Mouse (Mus musculus) lung, embryonic 16.5 days (tissue): ENCODE data around the gene Capzb. TPM values are rescaled to one million over a fixed set of nuclear protein-coding genes. Genes with fewer than 3 reads are reported as not detected.
A peak's percentile ranks its signal among the peaks of the same experiment; 100 is the strongest.

Experiments used
- ATAC-seq: fragments of 200-750 bp; cut with Nextera tagmentation; 2 replicates; pipeline ENCODE4 v1.8.0; 2017; ENCODE audit warnings: low read depth, mild to moderate bottlenecking, moderate library complexity
- H3K27ac ChIP-seq: fragments of 300-500 bp; sonication (generic); 2 replicates; pipeline ENCODE4 v1.5.1; 2014; ENCODE audit warnings: mild to moderate bottlenecking, control low read depth, low read length
- H3K27me3 ChIP-seq: fragments of 300-500 bp; sonication (generic); 2 replicates; pipeline ENCODE4 v1.6.1; 2014; ENCODE audit warnings: low read depth, low read length, mixed read lengths; ENCODE audit not compliant: control insufficient read depth, insufficient read depth
- H3K36me3 ChIP-seq: fragments of 300-500 bp; sonication (generic); 2 replicates; pipeline ENCODE4 v1.6.1; 2014; ENCODE audit warnings: low read length; ENCODE audit not compliant: control insufficient read depth, insufficient read depth
- H3K4me1 ChIP-seq: fragments of 300-500 bp; sonication (generic); replicated peaks from 2 replicates; pipeline ENCODE4 v1.6.1; 2014; ENCODE audit warnings: low read length, mixed read lengths; ENCODE audit not compliant: control insufficient read depth, insufficient read depth
- H3K4me2 ChIP-seq: fragments of 300-500 bp; sonication (generic); 2 replicates; pipeline ENCODE4 v1.6.1; 2014; ENCODE audit warnings: low read depth, low read length, control low read depth
- H3K4me3 ChIP-seq: fragments of 300-500 bp; sonication (generic); 2 replicates; pipeline ENCODE4 v1.5.1; 2014; ENCODE audit warnings: mild to moderate bottlenecking, low read length, control low read depth
- H3K9ac ChIP-seq: fragments of 300-500 bp; sonication (generic); 2 replicates; pipeline ENCODE4 v1.6.1; 2014; ENCODE audit warnings: low read length, control low read depth
- H3K9me3 ChIP-seq: fragments of 300-500 bp; sonication (generic); 2 replicates; pipeline ENCODE4 v1.6.1; 2016; ENCODE audit warnings: low read length; ENCODE audit not compliant: control insufficient read depth
- WGBS: fragments of 180-500 bp; shearing (Covaris S2); extraction: QIAGEN DNeasy Blood & Tissue Kit; methylation state at CpG from one replicate; pipeline ENCODE4 v1.1.7; 2014; 5-methylcytosine and 5-hydroxymethylcytosine counted together
- polyA plus RNA-seq: library from polyadenylated mRNA; unstranded; fragments of >200 nt; fragmentation: Nextera tagmentation; extraction: Ambion mirVana; gene quantifications from 2 replicates; pipeline ENCODE4 v1.2.1, GENCODE M21; 2015

Gene Capzb
- polyA plus RNA-seq, 1 experiment from 2014 or later, result 473 TPM

DNA sequence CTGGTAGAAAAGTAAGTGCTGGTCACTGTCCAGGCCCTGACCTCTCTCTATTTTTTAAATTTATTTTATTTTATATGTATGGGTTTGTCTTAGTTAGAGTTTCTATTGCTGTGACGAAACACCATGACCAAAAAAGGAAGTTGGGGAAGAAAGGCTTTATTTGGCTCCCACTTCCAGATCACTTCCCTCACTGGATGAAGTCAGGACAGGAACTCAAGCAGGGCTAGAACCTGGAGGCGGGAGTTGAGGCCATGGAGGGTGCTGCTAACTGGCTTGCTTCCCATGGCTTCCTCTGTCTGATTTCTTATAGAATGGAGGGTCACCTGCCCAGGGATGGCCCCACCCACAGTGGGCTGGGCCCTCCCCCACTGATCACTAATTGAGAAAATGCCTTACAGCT is 31.6 kb upstream of the Capzb start:
- WGBS, result 79% methylated on average over 2 of the region's 2 CpGs
- Histone ChIP-seq H3K27ac (no peak overlapping the region), H3K9ac (no peak overlapping the region), H3K27me3 (no peaks in the 10 kb centered on the region), H3K36me3 (no peaks in the 10 kb centered on the region), H3K4me1 (no peaks in the 10 kb centered on the region), H3K9me3 (no peaks in the 10 kb centered on the region), H3K4me2 (no peak overlapping the region), H3K4me3 (no peak overlapping the region)
- no peak for ATAC-seq

DNA sequence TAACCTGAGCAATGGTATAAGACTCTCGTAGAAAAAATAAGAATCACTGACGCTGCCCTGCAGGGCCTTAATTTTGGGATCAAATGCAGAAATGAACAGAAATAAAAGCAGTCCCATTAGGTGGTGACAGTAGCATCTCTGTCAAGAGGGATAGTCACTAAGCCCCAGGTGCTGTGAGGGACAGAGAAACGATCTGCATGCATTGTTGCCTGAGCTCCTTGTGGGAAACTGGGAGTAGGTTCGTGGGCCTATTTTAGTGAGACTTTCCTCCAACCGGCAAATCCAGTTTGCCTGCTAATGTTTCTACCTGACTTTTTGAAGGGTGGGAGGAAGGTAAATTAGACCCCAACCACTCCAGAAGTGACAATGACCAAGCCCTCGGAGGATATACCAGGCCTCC is 28.6 kb upstream of the Capzb start:
- Histone ChIP-seq H3K4me2 (no peak overlapping the region), H3K27ac (no peak overlapping the region), H3K9ac (no peak overlapping the region), H3K9me3 (no peaks in the 10 kb centered on the region), H3K27me3 (no peaks in the 10 kb centered on the region), H3K36me3 (no peaks in the 10 kb centered on the region), H3K4me3 (no peak overlapping the region), H3K4me1 (no peaks in the 10 kb centered on the region)
- no peak for ATAC-seq
- WGBS, result 80% methylated on average over 6 of the region's 6 CpGs

DNA sequence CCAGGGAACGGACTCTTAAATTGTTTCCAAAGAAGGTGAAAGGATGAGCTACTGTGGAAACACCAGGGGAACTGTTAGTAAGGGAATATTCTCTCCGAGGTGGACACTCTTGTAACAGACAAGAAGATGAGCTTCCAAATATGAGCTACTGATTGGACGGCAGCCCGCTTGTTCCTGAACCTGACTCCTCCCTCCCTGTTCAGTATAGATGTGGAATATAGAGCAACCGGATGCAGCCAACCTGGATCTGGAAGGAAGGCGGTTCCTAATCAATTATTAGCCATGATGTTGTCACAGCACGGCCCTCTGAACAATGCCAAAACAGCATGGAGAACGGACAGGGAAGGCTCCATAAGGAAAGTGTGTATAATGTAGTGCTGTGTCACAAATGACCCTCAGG is 27.4 kb upstream of the Capzb start:
- no peak overlapping the region for H3K9ac ChIP-seq
- no peak overlapping the region for H3K4me2 ChIP-seq
- H3K27ac ChIP-seq, result no peak overlapping the region
- no peak for ATAC-seq
- no peaks in the 10 kb centered on the region for H3K9me3 ChIP-seq
- peaks cover 9% of the 10 kb centered on the region for H3K4me1 ChIP-seq
- 79% methylated on average over 8 of the region's 8 CpGs for WGBS
- H3K36me3 ChIP-seq, result no peaks in the 10 kb centered on the region
- no peak overlapping the region for H3K4me3 ChIP-seq
- no peaks in the 10 kb centered on the region for H3K27me3 ChIP-seq

DNA sequence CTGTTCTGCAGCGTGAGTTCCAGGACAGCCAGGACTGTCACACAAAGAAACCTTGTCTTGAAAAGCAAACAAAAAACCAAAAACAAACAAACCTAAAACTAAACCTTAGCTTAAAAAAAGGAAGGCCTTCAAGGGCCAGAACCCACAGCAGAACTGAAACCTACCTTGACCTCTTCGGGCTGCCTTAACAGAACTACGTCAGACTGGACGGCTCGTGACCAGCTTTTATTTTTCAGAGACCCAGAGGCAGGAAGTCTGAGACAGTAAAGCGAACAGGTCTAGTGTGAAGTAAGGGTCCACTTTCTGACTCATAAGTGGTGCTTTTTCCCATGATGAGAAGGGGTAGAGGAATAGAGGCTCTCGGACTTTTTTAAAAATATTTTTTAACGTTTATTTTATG is 26.5 kb upstream of the Capzb start:
- Histone ChIP-seq H3K4me3 (no peak overlapping the region), H3K4me2 (no peak overlapping the region), H3K27me3 (no peaks in the 10 kb centered on the region), H3K9me3 (no peaks in the 10 kb centered on the region), H3K27ac (no peak overlapping the region), H3K9ac (no peak overlapping the region), H3K36me3 (no peaks in the 10 kb centered on the region), H3K4me1 (peaks cover 15% of the 10 kb centered on the region)
- WGBS, result 66% methylated on average over 8 of the region's 8 CpGs
- no peak for ATAC-seq

DNA sequence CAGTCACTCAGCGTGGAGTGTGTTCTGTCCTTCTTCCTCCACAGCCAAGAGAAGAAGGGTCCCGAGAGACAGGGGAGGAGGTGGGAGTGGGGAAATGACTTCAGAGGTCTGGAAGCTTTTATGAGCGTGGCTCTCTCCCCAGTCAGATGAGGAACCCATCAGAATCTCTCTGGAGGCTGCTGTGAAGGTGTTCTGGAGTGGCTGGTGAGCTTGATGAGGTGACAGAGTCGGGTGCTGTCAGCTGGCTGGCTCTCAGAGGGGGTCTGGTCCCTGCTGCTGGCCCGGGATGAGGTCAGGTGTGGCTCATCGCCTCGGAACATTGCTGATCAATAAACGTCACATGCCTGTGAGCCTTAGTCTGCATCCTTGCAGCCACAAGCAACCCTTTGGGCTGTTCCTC is 25.6 kb upstream of the Capzb start:
- peaks cover 15% of the 10 kb centered on the region for H3K4me1 ChIP-seq
- no peak overlapping the region for H3K27ac ChIP-seq
- H3K4me2 ChIP-seq, result no peak overlapping the region
- no peak overlapping the region for H3K4me3 ChIP-seq
- no peaks in the 10 kb centered on the region for H3K36me3 ChIP-seq
- no peak overlapping the region for H3K9ac ChIP-seq
- no peaks in the 10 kb centered on the region for H3K27me3 ChIP-seq
- H3K9me3 ChIP-seq, result no peaks in the 10 kb centered on the region
- WGBS, result 48% methylated on average over 8 of the region's 8 CpGs
- no peak for ATAC-seq

DNA sequence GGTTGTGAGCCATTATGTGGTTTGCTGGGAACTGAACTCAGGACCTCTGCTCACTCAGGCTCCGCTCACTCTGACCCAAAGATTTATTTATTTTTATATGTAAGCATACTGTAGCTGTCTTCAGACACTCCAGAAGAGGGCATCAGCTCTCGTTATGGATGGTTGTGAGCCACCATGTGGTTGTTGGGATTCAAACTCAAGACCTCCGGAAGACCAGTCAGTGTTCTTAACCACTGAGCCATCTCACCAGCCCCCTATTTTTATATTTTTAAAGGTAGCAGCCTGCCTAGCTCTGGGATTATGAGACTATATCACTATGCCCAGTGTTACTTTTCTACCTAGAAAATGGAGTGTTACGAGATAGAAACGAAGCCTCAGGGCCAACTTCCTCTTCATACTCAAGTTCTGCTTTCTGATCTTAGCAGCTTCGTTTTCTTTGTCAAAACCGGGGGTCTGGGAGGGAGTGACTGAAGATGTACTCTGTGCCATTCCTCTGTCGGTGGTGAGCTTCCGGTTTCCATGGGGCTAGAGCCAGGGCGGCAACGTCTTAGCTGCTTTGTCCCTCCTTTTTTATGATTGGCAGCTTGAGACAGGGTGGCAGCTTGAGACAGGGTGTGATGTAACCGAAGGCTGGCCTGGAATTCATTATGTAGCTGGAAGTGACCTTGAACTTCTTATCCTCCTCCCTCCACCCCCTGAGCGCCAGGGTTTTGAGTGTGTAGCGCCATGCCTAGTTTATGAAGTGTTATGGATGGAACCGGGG is 23.5 kb upstream of the Capzb start:
- peak; percentile 90 for ATAC-seq
- peak overlapping the region; percentile 78 for H3K27ac ChIP-seq

DNA sequence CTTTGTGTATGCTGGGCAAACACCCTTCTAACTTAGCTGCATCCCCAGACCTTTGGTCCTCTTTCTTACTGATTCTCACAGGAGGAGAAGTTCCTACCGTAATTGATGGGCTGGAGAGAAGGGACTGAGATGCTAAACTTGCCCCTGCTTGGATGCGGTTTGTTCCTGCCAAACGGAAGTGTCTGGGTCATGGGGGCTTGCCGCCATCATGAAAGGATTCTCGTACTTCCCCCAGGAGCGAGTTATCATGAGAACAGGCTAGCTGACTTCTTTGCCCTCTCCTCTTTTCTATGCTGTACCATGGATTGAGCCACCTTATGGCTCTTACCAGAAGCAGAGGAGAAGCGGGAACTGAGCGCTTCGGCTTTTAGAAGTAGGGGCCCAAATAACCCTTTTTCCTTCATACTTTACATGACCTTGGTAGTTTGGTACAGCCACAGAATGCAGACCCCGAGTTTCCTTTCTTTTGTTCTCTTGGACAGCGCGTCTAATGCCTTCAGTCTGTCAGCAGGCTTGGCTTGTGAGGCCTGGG is 22.9 kb upstream of the Capzb start:
- no peaks in the 10 kb centered on the region for H3K27me3 ChIP-seq
- H3K4me2 ChIP-seq, result no peak overlapping the region
- ATAC-seq, result peak; percentile 6; the same call in 1 of the 2 replicates
- H3K9ac ChIP-seq, result no peak overlapping the region
- H3K4me3 ChIP-seq, result no peak overlapping the region
- H3K4me1 ChIP-seq, result peaks cover 18% of the 10 kb centered on the region
- H3K36me3 ChIP-seq, result no peaks in the 10 kb centered on the region
- H3K27ac ChIP-seq, result peak overlapping the region; percentile 78
- 57% methylated on average over 12 of the region's 12 CpGs for WGBS
- H3K9me3 ChIP-seq, result no peaks in the 10 kb centered on the region

More for the DNA sequence above, 23.5 kb upstream of the Capzb start:
- H3K4me1 ChIP-seq, result peaks cover 15% of the 10 kb centered on the region
- H3K9me3 ChIP-seq, result no peaks in the 10 kb centered on the region
- 44% methylated on average over 15 of the region's 15 CpGs for WGBS
- H3K9ac ChIP-seq, result no peak overlapping the region
- H3K4me2 ChIP-seq, result no peak overlapping the region
- H3K36me3 ChIP-seq, result no peaks in the 10 kb centered on the region
- H3K27me3 ChIP-seq, result no peaks in the 10 kb centered on the region
- no peak overlapping the region for H3K4me3 ChIP-seq

DNA sequence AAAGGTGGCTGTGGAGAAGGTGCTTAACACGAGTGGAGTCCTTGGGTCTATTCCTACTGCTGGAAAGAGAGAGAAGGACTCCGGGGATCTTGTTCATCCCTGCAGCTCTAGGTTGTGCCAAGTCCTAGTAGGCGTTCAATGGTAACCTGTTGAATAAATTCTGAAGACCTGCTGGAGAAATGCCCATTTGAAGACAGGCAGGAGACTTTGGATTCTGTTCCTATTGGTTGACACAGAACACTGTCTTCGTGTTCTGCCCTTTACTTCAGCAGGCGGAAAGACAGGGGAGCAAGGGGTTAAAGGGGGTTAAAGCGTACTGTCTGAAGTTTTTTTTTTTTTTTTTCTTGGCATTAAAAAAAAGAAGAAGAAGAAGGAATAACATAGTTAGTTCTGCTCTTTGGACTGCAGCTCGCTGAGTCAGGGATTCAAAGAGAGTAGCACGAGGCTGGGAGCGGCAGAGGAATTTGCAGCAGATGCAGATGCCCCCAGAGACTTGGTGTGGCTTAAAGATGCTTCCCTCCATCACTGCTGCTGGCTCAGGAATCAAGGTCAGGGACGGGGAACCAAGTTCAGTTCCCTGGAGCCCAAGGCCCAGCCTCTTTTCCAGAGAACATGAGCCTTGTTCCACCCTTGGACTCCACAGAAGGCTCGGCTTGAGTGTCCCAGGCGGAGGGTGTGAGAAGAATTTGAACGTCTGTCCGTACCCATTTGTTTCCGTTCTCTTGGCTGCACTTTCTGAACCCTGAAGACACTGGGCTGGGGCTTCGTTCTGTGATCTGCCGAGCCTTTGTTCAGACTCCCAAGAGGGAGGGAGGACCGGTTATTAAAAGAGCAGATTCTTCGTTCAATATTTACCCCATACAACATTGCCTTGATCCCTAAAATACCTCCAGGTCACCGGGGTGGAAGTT is 17.4 kb upstream of the Capzb start:
- 30% methylated on average over 20 of the region's 20 CpGs for WGBS
- peak; percentile 77 for ATAC-seq
- Histone ChIP-seq H3K27me3 (no peaks in the 10 kb centered on the region), H3K4me3 (no peak overlapping the region), H3K4me1 (peaks cover 32% of the 10 kb centered on the region), H3K4me2 (peak overlapping the region; percentile 21), H3K9ac (no peak overlapping the region), H3K27ac (peak overlapping the region; percentile 74), H3K36me3 (no peaks in the 10 kb centered on the region), H3K9me3 (0 out of 2 replicates have a peak, but pooled peaks cover 2% of the 10 kb centered on the region)

DNA sequence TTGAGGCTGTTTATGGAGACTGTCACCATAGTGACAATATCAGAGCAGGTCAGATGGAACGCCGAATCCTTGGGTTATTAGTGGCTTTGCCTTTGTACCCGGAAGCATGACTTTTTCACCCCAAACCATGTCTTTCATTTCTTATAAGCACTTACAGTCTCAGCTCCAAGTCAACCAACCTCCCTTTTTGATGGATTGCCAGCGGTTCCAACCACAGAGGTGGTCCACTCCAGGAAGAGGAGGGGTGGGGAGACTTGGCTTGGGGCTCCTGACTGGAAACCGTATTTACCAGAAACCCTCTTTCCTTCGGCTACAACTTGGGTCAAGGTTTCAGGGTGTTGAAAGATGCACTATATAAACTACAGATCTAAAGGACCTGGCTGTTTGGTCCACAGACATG is 16.7 kb upstream of the Capzb start:
- 23% methylated on average over 6 of the region's 6 CpGs for WGBS
- H3K4me1 ChIP-seq, result peaks cover 32% of the 10 kb centered on the region
- H3K9me3 ChIP-seq, result 0 out of 2 replicates have a peak, but pooled peaks cover 2% of the 10 kb centered on the region
- H3K36me3 ChIP-seq, result no peaks in the 10 kb centered on the region
- peak overlapping the region; percentile 21 for H3K4me2 ChIP-seq
- no peaks in the 10 kb centered on the region for H3K27me3 ChIP-seq
- H3K27ac ChIP-seq, result peak overlapping the region; percentile 74
- peak; percentile 73 for ATAC-seq
- no peak overlapping the region for H3K9ac ChIP-seq
- no peak overlapping the region for H3K4me3 ChIP-seq
